In genomic region chr17:85090120-85091099, GRCm38 (mm10) we compare ENCODE assay signal across 8 mouse cellular contexts. TPM values are rescaled to one million over a fixed set of nuclear protein-coding genes. Genes with fewer than 3 reads are reported as not detected.
DNase-seq lines count a peak whose midpoint lies in the region; ATAC-seq and TF ChIP-seq lines count a peak whose summit lies in the region.

Gene Prepl, minus strand, starts transcription at chr17:85090241.
Gene Camkmt, plus strand, starts transcription at chr17:85090552.

- no peaks in the 10 kb centered on the region for H3K27me3 ChIP-seq in megakaryocyte, embryonic 14.5 days (replicated peaks)

- H3K36me3 ChIP-seq in megakaryocyte, embryonic 14.5 days (replicated peaks; ENCODE audit: low read length): peaks cover 22% of the 10 kb centered on the region

- ATAC-seq in activated CD4-positive, CD25-positive, alpha-beta regulatory T cell, adult 4 months: peak; percentile 95

- no peak for TF ChIP-seq CTCF in cortical plate, adult 2 months (IDR thresholded peaks at IDR 0.05; ENCODE audit: extremely low read depth, insufficient read depth, low read length)

- no peaks in the 10 kb centered on the region for H3K9me3 ChIP-seq in megakaryocyte, embryonic 14.5 days

- peaks cover 7% of the 10 kb centered on the region; the same call in 1 of the 2 replicates for H3K4me1 ChIP-seq in cortical plate, adult 2 months (ENCODE audit: control insufficient read depth, insufficient read depth, low read length)
- peaks cover 59% of the 10 kb centered on the region for H3K4me1 ChIP-seq in megakaryocyte, embryonic 14.5 days

- peak within 1 kb of the TSS; percentile 93 for H3K4me3 ChIP-seq in cortical plate, adult 2 months (ENCODE audit: insufficient read depth, low read length)
- H3K4me3 ChIP-seq in megakaryocyte, embryonic 14.5 days (replicated peaks): peak within 1 kb of the TSS; percentile 99

- H3K27ac ChIP-seq in cortical plate, adult 2 months (ENCODE audit: insufficient read depth, low read length): peak within 1 kb of the TSS; percentile 79

- peak; percentile 97 for TF ChIP-seq POLR2A in cortical plate, adult 2 months (IDR thresholded peaks at IDR 0.05; ENCODE audit: extremely low read depth, insufficient read depth, low read length)

- peak; percentile 94 to 95 for DNase-seq in gastrocnemius, adult 8-10 months (ENCODE audit: low spot score in 2 of 2)
- peak; percentile 98 for DNase-seq in hindlimb bud, embryonic 11.5 days (ENCODE audit: extremely low spot score, low read depth, low spot score)
- DNase-seq in left cerebral cortex, adult 8-10 months (ENCODE audit: low spot score in 2 of 2): peak; percentile 93 to 94
- peak; percentile 97 to 98 for DNase-seq in right cerebral cortex, postnatal 10 days (ENCODE audit: low spot score in 2 of 2)
- peak; percentile 92 for DNase-seq in urinary bladder, postnatal 25 days (ENCODE audit: low spot score)

RNA-seq across cellular contexts. Expression of gene Prepl, which starts in this region (rescaled TPM):
- 10 to 100 TPM in 1 of 2 experiments, 1 to 10 TPM in 1; 7.1 to 11.1 TPM for polyA plus RNA-seq in activated CD4-positive, CD25-positive, alpha-beta regulatory T cell, adult 4 months (2017; shearing (Covaris generic))
- 259 and 262 TPM in 2 replicates for polyA plus RNA-seq in cortical plate, adult 2 months (2012; rRNA removed)
- 10 to 100 TPM; 15.6 to 21.0 (median 17.9) TPM for total RNA-seq in gastrocnemius, adult 8-10 months (2022)
- 100 to 1,000 TPM; 388 to 432 (median 406) TPM for total RNA-seq in left cerebral cortex, adult 8-10 months (2022)
- polyA plus RNA-seq in megakaryocyte, embryonic 14.5 days (2012; ENCODE audit: insufficient read depth, low replicate concordance): 2.0 and 2.2 TPM in 2 replicates

RNA-seq across cellular contexts. Expression of gene Camkmt, which starts in this region (rescaled TPM):
- 1 to 10 TPM; 6.6 to 7.6 TPM for polyA plus RNA-seq in activated CD4-positive, CD25-positive, alpha-beta regulatory T cell, adult 4 months (2017; shearing (Covaris generic))
- polyA plus RNA-seq in cortical plate, adult 2 months (2012; rRNA removed): 6.8 and 7.0 TPM in 2 replicates
- total RNA-seq in gastrocnemius, adult 8-10 months (2022): 1 to 10 TPM in 3 of 4 experiments, under 1 TPM in 1; 0.56 to 1.4 (median 1.1) TPM
- total RNA-seq in left cerebral cortex, adult 8-10 months (2022): 10 to 100 TPM; 10.1 to 13.3 (median 12.4) TPM
- 3.7 and 7.6 TPM in 2 replicates for polyA plus RNA-seq in megakaryocyte, embryonic 14.5 days (2012; ENCODE audit: insufficient read depth, low replicate concordance)

Comparison
In these comparisons a context has a peak if more than half of its experiments do, and no peak if none do; other contexts are left out.
1. Peak in every context shown above with its lines: DNase-seq, ATAC-seq, H3K4me3 ChIP-seq and H3K27ac ChIP-seq.
2. RNA of gene Prepl (total RNA-seq): 388 to 432 TPM in left cerebral cortex, adult 8-10 months; 15.6 to 21.0 TPM in gastrocnemius, adult 8-10 months; every median in the first group is over 10 times any median in the second.
3. RNA of gene Camkmt (total RNA-seq): 10.1 to 13.3 TPM in left cerebral cortex, adult 8-10 months; 0.56 to 1.4 TPM in gastrocnemius, adult 8-10 months; every median in the first group is over 4 times any median in the second.
4. RNA of gene Prepl (polyA plus RNA-seq): 259 to 262 TPM in cortical plate, adult 2 months; 7.1 to 11.1 TPM in activated CD4-positive, CD25-positive, alpha-beta regulatory T cell, adult 4 months and 2.0 to 2.2 TPM in megakaryocyte, embryonic 14.5 days; every median in the first group is over 10 times any median in the second.